Mouse (Mus musculus) heart, embryonic 11.5 days (tissue): Measurements from ENCODE around the gene Itpk1. TPM values are rescaled to one million over a fixed set of nuclear protein-coding genes. Genes with fewer than 3 reads are reported as not detected.

Experiments
- ATAC-seq: fragments of 200-750 bp; cut with Nextera tagmentation; replicated peaks from 2 replicates; pipeline ENCODE4 v1.8.0; 2017; ENCODE audit warnings: moderate library complexity; ENCODE audit not compliant: insufficient number of reproducible peaks, low FRiP score, low TSS enrichment
- H3K27ac ChIP-seq: fragments of 300-500 bp; sonication (generic); 2 replicates; pipeline ENCODE4 v1.5.1; 2014; ENCODE audit warnings: mild to moderate bottlenecking, low read depth, low read length
- H3K27me3 ChIP-seq: fragments of 300-500 bp; sonication (generic); 2 replicates; pipeline ENCODE4 v1.6.1; 2014; ENCODE audit warnings: mild to moderate bottlenecking, low read length, mixed read lengths; ENCODE audit not compliant: control insufficient read depth, insufficient read depth
- H3K36me3 ChIP-seq: fragments of 300-500 bp; sonication (generic); 2 replicates; pipeline ENCODE4 v1.6.1; 2014; ENCODE audit warnings: mild to moderate bottlenecking, low read length, moderate library complexity, mixed read lengths; ENCODE audit not compliant: control insufficient read depth, insufficient read depth
- H3K4me1 ChIP-seq: fragments of 300-500 bp; sonication (generic); 2 replicates; pipeline ENCODE4 v1.6.1; 2014; ENCODE audit warnings: low read length; ENCODE audit not compliant: control insufficient read depth, insufficient read depth
- H3K4me2 ChIP-seq: fragments of 300-500 bp; sonication (generic); 2 replicates; pipeline ENCODE4 v1.6.1; 2014; ENCODE audit warnings: mild to moderate bottlenecking, moderate library complexity
- H3K4me3 ChIP-seq: fragments of 300-500 bp; sonication (generic); 2 replicates; pipeline ENCODE4 v1.5.1; 2014; ENCODE audit warnings: low read depth, low read length
- H3K9ac ChIP-seq: fragments of 300-500 bp; sonication (generic); 2 replicates; pipeline ENCODE4 v1.6.1; 2014; ENCODE audit warnings: mild to moderate bottlenecking, low read depth, low read length, moderate library complexity
- H3K9me3 ChIP-seq: fragments of 300-500 bp; sonication (generic); replicated peaks from 2 replicates; pipeline ENCODE4 v1.6.1; 2016; ENCODE audit warnings: low read length; ENCODE audit not compliant: control insufficient read depth
- WGBS: fragments of 180-500 bp; shearing (Covaris S2); extraction: QIAGEN DNeasy Blood & Tissue Kit; methylation state at CpG from one replicate; pipeline ENCODE4 v1.1.7; 2014; ENCODE audit not compliant: insufficient replicate concordance; 5-methylcytosine and 5-hydroxymethylcytosine counted together
- polyA plus RNA-seq: library from polyadenylated mRNA; unstranded; fragments of >200 nt; fragmentation: Nextera tagmentation; extraction: Ambion mirVana; gene quantifications from 2 replicates; pipeline ENCODE4 v1.2.1, GENCODE M21; 2014

Itpk1 gene
- polyA plus RNA-seq, 1 experiment from 2014 or later, result 3.5 TPM

DNA sequence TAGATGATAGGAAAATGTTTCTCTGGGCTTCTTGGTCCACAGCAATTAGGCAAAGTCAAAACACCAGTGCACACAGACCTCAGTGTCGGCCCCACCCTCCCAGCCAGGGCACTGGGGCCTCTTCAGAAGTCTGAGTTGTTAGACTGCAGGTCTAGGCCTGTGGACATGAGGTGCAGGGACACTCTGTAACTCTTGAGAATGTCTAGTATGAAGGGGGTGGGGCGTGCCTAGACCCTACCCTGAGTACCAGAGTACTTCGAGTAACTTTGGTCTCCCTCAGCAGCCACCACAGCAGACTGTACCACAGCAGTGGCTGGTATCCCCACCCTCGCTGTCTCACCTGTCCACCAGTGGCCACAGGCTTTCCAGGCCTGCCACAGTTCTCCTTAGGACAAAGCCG lies 18.4 kb downstream of the Itpk1 start:
- Histone ChIP-seq H3K27me3 (no peaks in the 10 kb centered on the region), H3K9me3 (no peaks in the 10 kb centered on the region), H3K9ac (no peak overlapping the region), H3K27ac (no peak overlapping the region), H3K4me3 (no peak overlapping the region), H3K4me1 (peaks cover 15% of the 10 kb centered on the region), H3K36me3 (no peaks in the 10 kb centered on the region), H3K4me2 (no peak overlapping the region)
- 83% methylated on average over 5 of the region's 5 CpGs for WGBS
- ATAC-seq, result no peak

DNA sequence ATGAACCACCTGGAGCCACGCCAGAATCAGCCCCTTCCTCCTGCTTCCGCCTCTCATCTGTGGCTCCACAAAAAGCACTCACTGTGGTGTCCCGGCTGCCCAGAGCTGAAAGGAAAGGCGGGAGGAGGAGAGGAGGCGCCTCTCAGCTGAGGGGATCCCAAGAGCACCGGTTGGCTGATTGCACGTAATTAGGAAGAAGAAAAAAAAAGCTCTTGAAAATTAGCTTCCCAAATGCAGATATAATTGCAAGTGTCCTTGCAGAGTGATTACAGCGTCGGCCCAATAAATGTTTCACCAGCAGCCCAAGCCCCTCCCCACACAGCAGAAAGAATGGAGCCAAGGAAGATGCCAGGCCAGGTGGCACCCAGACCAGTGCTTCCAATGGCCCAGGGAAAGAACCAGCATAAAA lies 19.2 kb downstream of the Itpk1 start:
- H3K4me2 ChIP-seq, result no peak overlapping the region
- no peak for ATAC-seq
- no peaks in the 10 kb centered on the region for H3K9me3 ChIP-seq
- 60% methylated on average over 9 of the region's 9 CpGs for WGBS
- peaks cover 15% of the 10 kb centered on the region for H3K4me1 ChIP-seq
- no peak overlapping the region for H3K27ac ChIP-seq
- no peaks in the 10 kb centered on the region for H3K27me3 ChIP-seq
- no peaks in the 10 kb centered on the region for H3K36me3 ChIP-seq
- H3K4me3 ChIP-seq, result no peak overlapping the region
- no peak overlapping the region for H3K9ac ChIP-seq

DNA sequence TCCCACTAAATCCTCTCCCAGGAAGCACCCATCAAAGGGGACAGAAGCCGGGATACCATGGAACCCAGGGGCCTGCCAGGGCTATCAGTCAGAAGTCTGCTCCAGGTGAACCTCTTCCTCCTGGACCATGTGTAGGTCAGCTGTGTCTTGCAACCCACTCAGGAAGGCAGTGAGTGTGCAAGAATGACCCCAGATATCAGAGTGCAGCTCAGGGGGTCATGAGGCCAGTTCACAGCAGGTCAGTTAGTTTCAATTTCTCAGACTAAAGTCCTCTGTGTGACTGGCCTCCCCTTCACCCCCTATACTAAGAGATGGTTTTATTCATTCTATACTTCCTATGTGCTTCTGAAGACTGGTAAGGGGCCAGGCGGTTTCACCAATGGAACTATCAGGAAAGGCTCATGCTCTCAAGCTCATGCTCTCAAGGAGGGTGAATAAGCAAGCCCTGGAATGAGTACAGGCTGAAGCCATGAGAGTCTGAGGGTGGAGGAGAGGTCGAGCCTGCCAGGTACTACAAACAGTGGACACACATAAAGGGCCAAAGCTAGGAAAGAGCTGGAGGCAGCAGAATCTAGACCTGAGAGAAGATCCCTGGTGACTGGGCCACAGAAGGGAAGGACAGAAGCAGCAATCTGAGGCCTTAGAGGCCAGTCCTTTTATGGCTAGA lies 19.9 kb downstream of the Itpk1 start:
- H3K27ac ChIP-seq, result no peak overlapping the region
- H3K4me3 ChIP-seq, result no peak overlapping the region

DNA sequence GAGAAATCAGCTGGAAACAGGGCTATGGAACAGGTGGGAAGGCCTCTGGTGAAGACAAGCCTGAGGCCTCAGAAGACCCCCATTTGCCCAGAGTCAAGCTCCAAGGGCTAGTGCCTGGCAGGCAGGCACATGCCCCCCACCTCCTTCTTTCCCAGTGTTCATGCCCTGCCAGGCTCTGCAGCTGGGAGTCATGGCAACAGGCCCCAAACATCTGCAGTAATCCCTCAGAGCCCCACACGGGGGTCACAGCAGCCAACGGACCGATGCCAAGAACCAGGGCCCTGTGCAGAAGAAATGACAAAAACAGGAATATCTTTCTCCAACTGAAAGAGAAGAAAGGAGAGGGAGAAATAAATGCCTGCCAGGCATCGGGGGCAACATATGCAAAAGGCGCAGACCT lies 20.8 kb downstream of the Itpk1 start:
- Histone ChIP-seq H3K27ac (no peak overlapping the region), H3K4me3 (no peak overlapping the region), H3K9ac (no peak overlapping the region), H3K36me3 (no peaks in the 10 kb centered on the region), H3K4me2 (no peak overlapping the region), H3K4me1 (peaks cover 12% of the 10 kb centered on the region), H3K27me3 (no peaks in the 10 kb centered on the region), H3K9me3 (no peaks in the 10 kb centered on the region)
- no peak for ATAC-seq
- 78% methylated on average over 5 of the region's 5 CpGs for WGBS

More for the DNA sequence above, 19.9 kb downstream of the Itpk1 start:
- H3K9me3 ChIP-seq, result no peaks in the 10 kb centered on the region
- WGBS, result 74% methylated on average over 3 of the region's 3 CpGs
- no peak overlapping the region for H3K4me2 ChIP-seq
- H3K9ac ChIP-seq, result no peak overlapping the region
- H3K4me1 ChIP-seq, result peaks cover 15% of the 10 kb centered on the region
- no peaks in the 10 kb centered on the region for H3K36me3 ChIP-seq
- H3K27me3 ChIP-seq, result no peaks in the 10 kb centered on the region
- no peak for ATAC-seq

DNA sequence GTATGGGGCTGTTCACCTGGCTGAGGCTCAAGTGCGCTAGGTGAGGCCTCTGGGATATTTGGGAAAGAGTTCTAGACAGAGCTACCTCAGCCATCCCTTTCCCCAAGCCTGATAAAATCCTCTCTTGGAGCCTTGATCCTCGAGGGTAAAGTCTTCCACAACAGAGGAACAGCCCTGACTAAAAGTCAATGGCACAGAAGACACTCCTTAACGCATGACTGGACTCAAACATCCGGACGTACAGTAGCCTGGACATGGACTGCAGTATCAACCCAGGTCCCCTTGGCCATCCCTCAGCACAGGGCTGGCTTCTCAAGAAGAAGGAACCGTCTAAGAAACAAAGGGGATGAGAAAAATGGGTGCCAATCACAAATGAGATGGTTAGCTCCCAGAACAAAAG lies 21.3 kb downstream of the Itpk1 start:
- Histone ChIP-seq H3K4me1 (peaks cover 12% of the 10 kb centered on the region), H3K27me3 (no peaks in the 10 kb centered on the region), H3K9ac (no peak overlapping the region), H3K4me3 (no peak overlapping the region), H3K9me3 (no peaks in the 10 kb centered on the region), H3K27ac (no peak overlapping the region), H3K4me2 (no peak overlapping the region), H3K36me3 (no peaks in the 10 kb centered on the region)
- WGBS, result 80% methylated on average over 6 of the region's 6 CpGs
- no peak for ATAC-seq

DNA sequence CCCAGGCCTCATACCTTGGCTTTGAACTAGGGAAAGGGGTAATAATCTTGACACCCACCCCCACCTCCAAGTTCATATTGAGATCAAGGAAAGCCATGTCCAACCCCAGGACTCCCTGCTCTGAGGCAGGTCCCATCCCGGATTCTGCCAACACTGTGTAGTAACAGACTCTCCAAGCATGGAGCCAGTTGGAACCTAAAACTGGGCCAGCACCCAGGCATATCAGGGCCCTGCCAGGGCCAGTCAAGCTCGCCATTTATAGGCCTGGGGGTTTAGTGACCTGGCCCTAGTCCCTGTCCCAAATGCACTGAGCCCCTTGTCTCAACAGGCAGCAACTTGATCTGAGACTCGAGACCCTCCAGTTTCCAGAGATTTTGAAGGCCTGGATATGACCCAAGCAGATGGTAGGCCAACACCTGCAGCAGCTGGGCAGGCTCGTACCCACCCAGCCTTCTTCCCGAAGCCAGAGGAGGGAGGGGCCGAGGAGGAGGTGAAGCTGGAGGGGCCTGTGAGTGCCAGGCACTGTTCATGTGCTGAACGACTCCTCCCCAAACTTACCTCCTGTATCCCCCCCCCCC lies 21.9 kb downstream of the Itpk1 start:
- ATAC-seq, result no peak
- Histone ChIP-seq H3K4me3 (no peak overlapping the region), H3K27me3 (no peaks in the 10 kb centered on the region), H3K27ac (no peak overlapping the region), H3K36me3 (no peaks in the 10 kb centered on the region), H3K4me2 (no peak overlapping the region), H3K4me1 (peaks cover 12% of the 10 kb centered on the region), H3K9me3 (no peaks in the 10 kb centered on the region), H3K9ac (no peak overlapping the region)
- WGBS, result 88% methylated on average over 7 of the region's 7 CpGs

- H3K27ac ChIP-seq, result no peak overlapping the region
- ATAC-seq, result no peak
- no peak overlapping the region for H3K4me3 ChIP-seq
- H3K9me3 ChIP-seq, result no peaks in the 10 kb centered on the region
- H3K4me2 ChIP-seq, result no peak overlapping the region
- H3K9ac ChIP-seq, result no peak overlapping the region
- peaks cover 12% of the 10 kb centered on the region for H3K4me1 ChIP-seq
- H3K27me3 ChIP-seq, result no peaks in the 10 kb centered on the region
- WGBS, result 58% methylated on average over 5 of the region's 5 CpGs
- no peaks in the 10 kb centered on the region for H3K36me3 ChIP-seq
Observed at GRCm38 (mm10) chr12:102682085-102682484, 22.6 kb downstream of the Itpk1 start.

DNA sequence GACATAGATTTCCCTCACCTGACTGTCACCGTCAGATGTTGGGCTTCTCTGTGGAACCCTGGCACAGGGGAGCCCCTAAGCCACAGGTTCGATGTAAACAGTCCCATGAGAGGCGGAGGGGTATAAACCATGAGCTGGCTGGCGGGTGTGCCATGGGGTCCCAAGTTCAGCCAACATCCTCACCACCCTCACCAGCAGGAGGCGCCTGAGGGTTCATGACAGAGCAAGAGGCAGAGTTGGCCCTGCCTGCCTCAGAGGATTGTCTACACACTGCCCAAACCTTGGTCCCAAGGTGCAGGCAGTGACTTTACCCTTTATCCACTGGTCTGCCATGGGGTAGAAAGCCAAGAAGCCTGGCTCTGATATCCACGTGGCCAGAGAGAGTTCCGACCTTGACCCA lies 23.1 kb downstream of the Itpk1 start:
- WGBS, result 64% methylated on average over 7 of the region's 7 CpGs
- no peak for ATAC-seq

DNA sequence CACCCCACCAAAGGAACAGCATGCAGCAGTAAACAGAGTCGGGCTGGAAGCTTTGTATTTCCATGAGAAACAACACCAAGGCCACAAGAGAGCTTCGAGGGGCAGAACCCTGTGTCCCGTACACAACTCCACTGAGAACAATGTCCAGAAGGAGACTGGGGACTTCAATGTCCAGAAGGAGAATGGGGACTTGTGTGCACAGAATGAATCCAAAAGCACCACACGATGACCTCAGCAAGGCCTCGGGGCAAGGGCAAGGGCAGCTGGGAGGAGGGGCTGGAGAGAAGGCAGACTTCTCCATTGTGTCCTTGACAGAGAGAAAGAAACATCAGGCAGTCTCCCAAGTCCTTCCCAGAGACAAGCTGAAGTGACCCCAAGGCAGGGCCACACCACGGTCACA lies 25.9 kb downstream of the Itpk1 start:
- Histone ChIP-seq H3K4me1 (peaks cover 6% of the 10 kb centered on the region), H3K4me3 (no peak overlapping the region), H3K9me3 (no peaks in the 10 kb centered on the region), H3K4me2 (no peak overlapping the region), H3K27me3 (no peaks in the 10 kb centered on the region), H3K36me3 (no peaks in the 10 kb centered on the region), H3K27ac (no peak overlapping the region), H3K9ac (no peak overlapping the region)
- no peak for ATAC-seq
- WGBS, result 68% methylated on average over 6 of the region's 6 CpGs

More for the DNA sequence above, 23.1 kb downstream of the Itpk1 start:
- no peak overlapping the region for H3K4me2 ChIP-seq
- no peaks in the 10 kb centered on the region for H3K9me3 ChIP-seq
- no peak overlapping the region for H3K4me3 ChIP-seq
- peaks cover 12% of the 10 kb centered on the region for H3K4me1 ChIP-seq
- no peaks in the 10 kb centered on the region for H3K27me3 ChIP-seq
- no peak overlapping the region for H3K27ac ChIP-seq
- no peaks in the 10 kb centered on the region for H3K36me3 ChIP-seq
- no peak overlapping the region for H3K9ac ChIP-seq
